Mouse (Mus musculus) lung, adult 2 months (tissue): ENCODE results near the gene Gtf2ird1. TPM values are rescaled to one million over a fixed set of nuclear protein-coding genes. Genes with fewer than 3 reads are reported as not detected.

Experiments
- DNase-seq: peaks from one replicate; pipeline ENCODE4 v3.0.0; 2022
- H3K4me1 ChIP-seq: fragments of 200-500 bp; 2 replicates; pipeline ENCODE4 v1.6.1; 2011; ENCODE audit warnings: low read length; ENCODE audit not compliant: control insufficient read depth, insufficient read depth
- H3K4me3 ChIP-seq: fragments of 200-500 bp; replicated peaks from 2 replicates; pipeline ENCODE3; 2011; ENCODE audit warnings: low read depth, mild to moderate bottlenecking, control low read depth, low read length; ENCODE audit errors: extremely low read depth
- CTCF ChIP-seq: fragments of 200-500 bp; IDR thresholded peaks from 2 replicates; pipeline ENCODE4 v1.5.1; 2011; ENCODE audit warnings: mild to moderate bottlenecking, low read length, control low read depth; ENCODE audit not compliant: insufficient read depth
- POLR2A ChIP-seq: fragments of 200-500 bp; IDR thresholded peaks from 2 replicates; pipeline ENCODE4 v1.6.1; 2011; ENCODE audit warnings: low read depth, mild to moderate bottlenecking, control low read depth, low read length, borderline replicate concordance; ENCODE audit errors: extremely low read depth
- WGBS: fragments of 180-500 bp; shearing (Covaris S2); methylation state at CpG from one replicate; pipeline ENCODE4 v1.1.7; 2018; 5-methylcytosine and 5-hydroxymethylcytosine counted together
- polyA plus RNA-seq: library from polyadenylated mRNA; depleted of rRNA; stranded (reverse); fragments of >200 nt; gene quantifications from 2 replicates; pipeline ENCODE4 v1.2.3, GENCODE M21; 2012

Gene Gtf2ird1
- polyA plus RNA-seq, 1 experiment = 23.4 TPM

DNA sequence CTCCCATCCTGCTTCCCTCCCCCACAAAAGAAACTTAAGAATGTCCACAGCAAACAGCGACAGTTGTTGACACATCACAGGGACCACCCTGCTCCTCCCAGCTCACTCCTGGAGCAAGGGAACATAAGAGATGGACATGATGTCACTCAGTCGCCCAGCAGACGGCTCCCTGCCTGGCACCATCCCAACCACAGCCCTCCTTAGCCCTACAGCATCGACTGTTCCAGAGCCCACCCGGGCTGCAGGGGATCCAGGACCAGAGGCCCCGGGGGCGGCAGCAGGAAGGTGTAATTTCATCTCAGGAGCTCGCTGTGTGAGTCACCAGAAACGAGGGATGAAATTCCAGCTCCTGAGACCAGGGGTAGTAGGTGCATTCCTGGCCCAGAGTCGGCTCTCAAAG, 10.6 kb downstream of the Gtf2ird1 start:
- 32% methylated on average over 10 of the region's 10 CpGs for WGBS
- no peak for DNase-seq
- H3K4me3 ChIP-seq = no peak overlapping the region
- TF ChIP-seq CTCF = no peak
- TF ChIP-seq POLR2A = no peak
- H3K4me1 ChIP-seq = no peaks in the 10 kb centered on the region

DNA sequence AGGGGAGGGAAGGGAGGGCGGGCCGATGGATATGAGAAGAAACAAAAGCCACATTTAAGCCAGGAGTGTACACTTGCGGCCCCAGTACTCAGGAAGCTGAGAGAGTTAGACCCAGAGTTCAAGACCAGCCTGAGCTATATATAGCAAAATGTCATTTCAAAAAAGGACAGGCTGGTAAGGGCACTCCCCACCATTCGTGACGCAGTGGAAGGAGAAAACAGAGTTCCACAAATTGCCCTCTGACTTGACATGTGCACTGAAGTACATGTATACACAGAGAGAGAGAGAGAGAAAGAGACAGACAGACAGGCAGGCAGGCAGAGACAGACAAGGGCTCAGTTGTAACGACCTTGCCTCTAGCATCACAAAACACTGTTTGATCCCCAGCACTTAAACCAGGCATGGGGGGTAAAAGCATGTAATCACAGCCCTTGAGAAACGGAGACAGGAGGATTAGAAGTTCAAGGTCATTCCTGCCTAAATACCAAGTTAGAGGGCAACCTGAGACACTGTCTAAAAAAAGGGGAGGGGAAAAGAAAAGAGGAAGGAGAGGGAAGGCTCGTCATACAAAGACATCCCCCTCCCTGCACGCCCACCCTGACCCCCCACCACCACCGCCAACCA, 11.2 kb downstream of the Gtf2ird1 start:
- no peak for DNase-seq
- Histone ChIP-seq H3K4me1 (no peaks in the 10 kb centered on the region), H3K4me3 (no peak overlapping the region)
- 30% methylated on average over 10 of the region's 10 CpGs for WGBS
- TF ChIP-seq POLR2A (no peak), CTCF (no peak)

DNA sequence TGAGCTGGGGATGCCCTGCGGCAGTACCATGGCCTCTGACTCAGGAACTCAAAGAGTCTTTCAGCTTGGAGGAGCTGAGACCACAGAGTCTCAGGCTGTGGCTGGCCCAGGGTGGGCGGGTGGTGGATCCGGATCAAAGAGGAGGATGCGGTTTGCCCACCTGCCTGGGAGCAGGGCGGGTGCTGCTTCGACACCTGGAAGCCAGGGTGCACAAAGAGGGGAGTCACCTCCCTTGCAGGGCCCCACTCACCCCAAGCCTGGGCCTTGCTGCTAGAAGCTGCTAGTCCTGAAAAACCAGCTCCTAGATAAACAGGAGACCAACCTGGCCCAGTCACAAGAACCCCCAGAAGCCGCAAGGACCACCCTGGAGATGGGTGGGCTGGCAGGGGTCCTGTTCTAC, 12.0 kb downstream of the Gtf2ird1 start:
- no peak overlapping the region for H3K4me3 ChIP-seq
- DNase-seq = no peak

DNA sequence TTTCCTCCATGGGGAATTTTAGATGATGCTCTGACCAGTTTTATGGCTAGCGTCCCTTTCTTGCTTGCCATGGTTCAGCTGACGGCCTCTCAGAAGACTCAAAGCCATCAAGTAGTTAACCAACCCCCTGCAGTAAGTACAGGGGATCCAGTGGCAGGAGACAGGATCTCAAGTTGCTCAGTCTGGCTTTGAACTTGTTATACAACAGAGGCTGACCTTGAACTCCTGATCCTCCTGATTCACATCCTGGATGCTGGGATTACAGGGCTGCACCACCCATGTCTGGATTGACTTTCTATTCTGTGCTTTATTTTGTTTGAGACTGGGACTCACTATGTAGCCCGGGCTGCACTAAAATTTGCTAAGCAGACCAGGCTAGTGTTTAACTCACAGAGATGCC, 14.4 kb downstream of the Gtf2ird1 start:
- whole genome bisulfite sequencing = 89% methylated on average over 3 of the region's 3 CpGs
- no peak for DNase-seq
- H3K4me3 ChIP-seq = no peak overlapping the region
- TF ChIP-seq CTCF = no peak
- TF ChIP-seq POLR2A = no peak
- H3K4me1 ChIP-seq = peaks cover 8% of the 10 kb centered on the region

More for the DNA sequence above, 12.0 kb downstream of the Gtf2ird1 start:
- WGBS = 67% methylated on average over 7 of the region's 7 CpGs
- no peaks in the 10 kb centered on the region for H3K4me1 ChIP-seq
- TF ChIP-seq POLR2A (no peak), CTCF (no peak)

DNA sequence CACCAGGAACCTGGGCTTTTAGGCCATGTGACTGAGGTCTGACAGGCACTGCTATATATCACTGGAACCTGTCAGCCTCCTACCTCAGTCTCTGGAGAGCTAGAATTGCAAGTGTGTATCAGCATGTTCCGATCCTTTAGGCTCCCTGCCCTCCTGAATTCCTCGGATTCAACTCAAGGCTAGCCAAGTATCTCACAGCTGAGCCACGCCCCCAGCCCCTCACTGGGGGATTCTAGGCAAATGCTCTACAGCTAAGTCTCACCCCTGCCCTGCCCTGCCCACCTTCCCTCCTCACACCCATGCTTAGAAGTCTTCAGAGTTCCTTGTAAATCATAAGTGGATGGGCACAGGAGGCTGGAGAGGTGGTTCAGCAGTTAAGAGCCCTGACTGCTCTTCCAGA, 15.4 kb downstream of the Gtf2ird1 start:
- 73% methylated on average over 3 of the region's 3 CpGs for WGBS
- DNase-seq = no peak
- Histone ChIP-seq H3K4me3 (no peak overlapping the region), H3K4me1 (peaks cover 8% of the 10 kb centered on the region)
- TF ChIP-seq POLR2A (no peak), CTCF (no peak)

DNA sequence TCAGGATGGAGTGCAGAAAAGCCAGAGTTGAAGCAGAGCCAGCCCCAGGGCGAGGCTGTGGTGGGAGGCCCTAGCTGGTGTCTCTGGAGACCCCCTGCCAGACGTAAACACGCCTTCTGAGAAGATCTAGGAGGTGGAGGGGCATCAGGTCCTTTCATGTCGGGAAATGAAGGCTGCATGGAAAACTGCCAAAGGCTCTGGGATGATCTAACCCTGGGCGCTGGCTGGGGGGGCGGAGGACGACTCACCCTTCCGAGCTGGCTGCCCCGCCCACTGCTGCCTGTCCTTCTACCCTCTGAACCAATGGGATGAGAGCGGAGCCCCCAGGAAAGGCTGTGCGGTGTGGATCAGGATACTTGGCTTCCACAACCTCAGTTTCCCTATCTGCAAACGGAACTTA, 16.4 kb downstream of the Gtf2ird1 start:
- 38% methylated on average over 12 of the region's 12 CpGs for WGBS
- Histone ChIP-seq H3K4me1 (peaks cover 8% of the 10 kb centered on the region), H3K4me3 (no peak overlapping the region)
- TF ChIP-seq CTCF = no peak
- TF ChIP-seq POLR2A = no peak
- DNase-seq = peak; percentile 24

DNA sequence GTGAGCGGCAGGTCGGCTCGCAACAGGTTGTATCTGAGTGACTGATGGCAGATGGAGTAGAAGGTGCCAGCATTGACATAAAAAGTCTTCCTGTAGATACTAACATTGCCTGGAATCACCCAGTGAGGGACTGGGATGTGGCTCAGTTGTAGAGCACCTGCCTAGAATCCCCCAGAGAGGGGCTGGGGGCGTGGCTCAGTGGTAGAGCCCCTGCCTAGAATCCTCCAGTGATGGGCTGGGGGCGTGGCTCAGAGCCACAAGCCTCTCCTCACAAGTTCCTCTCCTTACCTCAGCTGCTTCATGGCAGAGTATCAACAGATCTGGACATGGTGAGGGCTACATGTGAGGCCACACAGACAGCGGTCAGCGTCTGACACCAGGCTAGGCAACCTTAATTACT, 17.0 kb downstream of the Gtf2ird1 start:
- no peak for TF ChIP-seq CTCF
- TF ChIP-seq POLR2A = no peak
- Histone ChIP-seq H3K4me1 (peaks cover 8% of the 10 kb centered on the region), H3K4me3 (no peak overlapping the region)
- WGBS = 96% methylated on average over 7 of the region's 7 CpGs
- no peak for DNase-seq

DNA sequence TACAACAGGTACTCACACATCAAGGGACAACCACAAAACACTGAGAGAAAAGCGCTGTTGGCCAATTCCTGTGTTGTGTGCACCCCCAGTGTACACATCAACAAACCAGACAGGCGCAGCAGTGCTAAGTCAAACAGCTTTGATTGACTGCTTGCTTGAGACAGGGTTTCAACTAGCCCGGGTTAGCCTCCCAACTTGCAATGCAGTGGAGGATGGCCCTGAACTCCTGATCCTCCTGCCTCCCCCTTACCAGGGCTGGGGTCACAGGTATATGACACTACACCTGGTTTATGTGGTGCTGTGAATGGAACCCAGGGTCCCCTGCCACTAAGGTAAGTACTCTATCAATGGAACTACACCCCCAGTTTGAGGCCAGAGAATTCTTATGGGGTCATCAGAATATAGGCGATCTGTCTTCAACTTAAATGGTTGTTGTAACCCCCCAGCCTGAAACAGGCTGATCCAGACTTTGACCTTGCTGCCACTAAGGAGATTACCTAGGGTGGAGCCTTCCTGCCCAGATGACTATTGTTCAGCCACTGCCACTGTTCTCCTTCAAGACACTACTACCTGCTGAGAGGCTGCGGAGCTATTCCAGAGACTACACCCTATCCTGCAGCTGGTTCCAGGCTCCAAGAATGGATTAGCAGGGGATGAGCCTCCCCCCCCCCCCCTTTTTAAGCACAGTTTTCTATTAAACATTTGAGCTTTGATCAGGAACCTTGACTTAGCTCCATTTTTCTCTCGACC, 17.7 kb downstream of the Gtf2ird1 start:
- WGBS = 76% methylated on average over 6 of the region's 6 CpGs
- no peak overlapping the region for H3K4me3 ChIP-seq
- no peak for TF ChIP-seq CTCF
- TF ChIP-seq POLR2A = no peak
- peaks cover 8% of the 10 kb centered on the region for H3K4me1 ChIP-seq
- no peak for DNase-seq

DNA sequence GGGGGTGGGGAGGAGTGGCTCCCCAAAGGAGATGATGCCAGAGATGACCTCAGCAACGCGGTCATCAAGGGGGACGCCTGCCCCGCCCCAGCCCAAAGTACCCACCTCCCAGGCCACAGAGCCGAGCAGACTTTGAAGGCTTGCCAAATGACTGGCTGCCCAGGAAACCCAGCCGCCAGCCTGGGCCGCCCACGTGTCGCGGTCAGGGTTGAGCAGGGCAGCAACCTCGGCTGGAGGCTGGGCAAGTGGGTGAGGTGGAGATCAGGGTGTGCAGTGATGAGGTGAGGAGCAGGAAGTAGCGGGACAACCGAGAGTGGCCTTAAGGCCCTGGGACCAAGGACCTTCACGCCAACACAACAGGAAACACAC, 19.1 kb downstream of the Gtf2ird1 start:
- no peak for TF ChIP-seq CTCF
- no peak for TF ChIP-seq POLR2A
- 20% methylated on average over 14 of the region's 14 CpGs for WGBS
- Histone ChIP-seq H3K4me1 (peaks cover 8% of the 10 kb centered on the region), H3K4me3 (no peak overlapping the region)
- peak; percentile 31 for DNase-seq

DNA sequence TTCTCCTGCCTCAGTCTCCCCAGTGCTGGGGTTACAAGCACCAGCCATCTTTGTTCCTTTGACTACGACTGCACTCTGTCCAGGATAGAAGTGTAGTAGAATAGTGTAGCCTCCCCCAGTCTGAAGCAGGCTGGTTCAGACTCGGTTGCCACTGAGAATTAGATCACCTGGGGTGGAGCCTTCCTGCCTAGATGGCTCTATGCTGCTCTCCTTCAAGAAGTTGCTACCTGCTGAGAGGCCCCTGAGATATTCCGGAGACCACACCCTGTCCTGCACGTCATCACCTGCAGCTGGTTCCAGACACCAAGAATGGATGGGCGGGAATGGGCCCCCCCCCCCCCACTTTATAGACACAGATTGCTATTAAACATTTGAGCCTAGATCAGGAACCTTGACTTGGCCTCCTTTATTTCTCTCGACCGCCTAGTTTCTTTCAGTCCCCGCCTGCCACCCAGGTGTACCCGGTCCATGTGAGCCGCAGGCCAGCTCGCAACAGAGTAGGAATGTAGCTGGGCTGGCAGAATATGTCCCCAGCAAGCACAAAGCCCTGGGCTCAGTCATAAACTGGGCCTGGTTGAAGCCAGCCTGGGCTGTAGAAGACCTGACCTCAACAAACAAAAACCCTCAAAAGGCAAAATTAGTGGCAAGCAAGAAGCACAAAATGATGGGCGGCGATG, 19.6 kb downstream of the Gtf2ird1 start:
- WGBS = 76% methylated on average over 13 of the region's 13 CpGs
- no peak for DNase-seq
- no peak for TF ChIP-seq POLR2A
- TF ChIP-seq CTCF = no peak
- Histone ChIP-seq H3K4me1 (peaks cover 8% of the 10 kb centered on the region), H3K4me3 (no peak overlapping the region)
